Comparison of ENCODE assay signal across 16 mouse cellular contexts in genomic region chr15:69591219-69592006, GRCm38 (mm10).
DNase-seq lines count a peak whose midpoint lies in the region; ATAC-seq lines count a peak whose summit lies in the region.
"Had no signal": no experiment of that assay in that cellular context is flagged by ENCODE, and none has a peak within 500 bp of the region (broad histone marks: within the 10 kb centered on the region; RNA-seq: fewer than 3 reads in every experiment).

No protein-coding gene starts in this region.

- ATAC-seq in hindbrain, embryonic 11.5 days (ENCODE audit: low FRiP score) = peak; percentile 87
- ATAC-seq in midbrain, embryonic 13.5 days = peak; percentile 86
- ATAC-seq in liver, embryonic 11.5 days (replicated peaks; ENCODE audit: low FRiP score) = no peak
- ATAC-seq: activated CD4-positive, CD25-positive, alpha-beta regulatory T cell, adult 4 months had no signal

- 33% methylated on average over 4 of the region's 4 CpGs for WGBS in embryonic facial prominence, embryonic 10.5 days
- WGBS in hindbrain, embryonic 11.5 days = 25% methylated on average over 4 of the region's 4 CpGs
- 7% methylated on average over 4 of the region's 4 CpGs for WGBS in midbrain, embryonic 13.5 days
- WGBS in liver, embryonic 11.5 days = 67% methylated on average over 4 of the region's 4 CpGs

- no peaks in the 10 kb centered on the region for H3K36me3 ChIP-seq in embryonic facial prominence, embryonic 10.5 days (replicated peaks)
- H3K36me3 ChIP-seq in hindbrain, embryonic 11.5 days (ENCODE audit: control insufficient read depth, insufficient read depth, low read length) = no peaks in the 10 kb centered on the region
- no peaks in the 10 kb centered on the region for H3K36me3 ChIP-seq in midbrain, embryonic 13.5 days
- H3K36me3 ChIP-seq in liver, embryonic 11.5 days (ENCODE audit: control insufficient read depth, insufficient read depth, low read length) = no peaks in the 10 kb centered on the region
- H3K36me3 ChIP-seq: G1E; limb, embryonic 15.5 days; lung, embryonic 15.5 days; neural tube, embryonic 12.5 days had no signal

- 0 out of 2 replicates have a peak, but pooled peaks cover 5% of the 10 kb centered on the region for H3K4me1 ChIP-seq in embryonic facial prominence, embryonic 10.5 days
- no peaks in the 10 kb centered on the region for H3K4me1 ChIP-seq in hindbrain, embryonic 11.5 days (replicated peaks; ENCODE audit: control insufficient read depth, insufficient read depth, low read length)
- H3K4me1 ChIP-seq in midbrain, embryonic 13.5 days (replicated peaks) = peaks cover 16% of the 10 kb centered on the region
- no peaks in the 10 kb centered on the region for H3K4me1 ChIP-seq in liver, embryonic 11.5 days (replicated peaks; ENCODE audit: control insufficient read depth, insufficient read depth, low read length)
- H3K4me1 ChIP-seq: limb, embryonic 15.5 days; lung, embryonic 15.5 days; neural tube, embryonic 12.5 days had no signal

- H3K9ac ChIP-seq in hindbrain, embryonic 11.5 days (ENCODE audit: low read depth, low read length) = no peak overlapping the region
- no peak overlapping the region for H3K9ac ChIP-seq in midbrain, embryonic 13.5 days (replicated peaks)
- H3K9ac ChIP-seq in liver, embryonic 11.5 days (ENCODE audit: low read depth, low read length) = no peak overlapping the region
- H3K9ac ChIP-seq: limb, embryonic 15.5 days; lung, embryonic 15.5 days; neural tube, embryonic 12.5 days had no signal

- H3K9me3 ChIP-seq in embryonic facial prominence, embryonic 10.5 days = no peaks in the 10 kb centered on the region
- no peaks in the 10 kb centered on the region for H3K9me3 ChIP-seq in hindbrain, embryonic 11.5 days (ENCODE audit: control insufficient read depth, low read length)
- no peaks in the 10 kb centered on the region for H3K9me3 ChIP-seq in midbrain, embryonic 13.5 days
- no peaks in the 10 kb centered on the region for H3K9me3 ChIP-seq in liver, embryonic 11.5 days (ENCODE audit: control insufficient read depth, low read length)
- H3K9me3 ChIP-seq: G1E; limb, embryonic 15.5 days; lung, embryonic 15.5 days; neural tube, embryonic 12.5 days had no signal

- H3K27me3 ChIP-seq in embryonic facial prominence, embryonic 10.5 days (replicated peaks; ENCODE audit: low read depth, poor library complexity, severe bottlenecking) = no peaks in the 10 kb centered on the region
- no peaks in the 10 kb centered on the region for H3K27me3 ChIP-seq in hindbrain, embryonic 11.5 days (ENCODE audit: control insufficient read depth, insufficient read depth, low read length)
- H3K27me3 ChIP-seq in midbrain, embryonic 13.5 days = no peaks in the 10 kb centered on the region
- no peaks in the 10 kb centered on the region for H3K27me3 ChIP-seq in liver, embryonic 11.5 days (replicated peaks; ENCODE audit: control insufficient read depth, insufficient read depth, low read length)
- H3K27me3 ChIP-seq: limb, embryonic 15.5 days; lung, embryonic 15.5 days; neural tube, embryonic 12.5 days had no signal

- H3K27ac ChIP-seq in embryonic facial prominence, embryonic 10.5 days (replicated peaks) = 0 out of 2 replicates have a peak overlapping the region, but pooled peaks have one; percentile 14
- no peak overlapping the region; the same call in 1 of the 2 replicates for H3K27ac ChIP-seq in hindbrain, embryonic 11.5 days (ENCODE audit: low read depth, low read length)
- H3K27ac ChIP-seq in midbrain, embryonic 13.5 days = no peak overlapping the region
- no peak overlapping the region for H3K27ac ChIP-seq in liver, embryonic 11.5 days (ENCODE audit: low read depth, low read length)
- H3K27ac ChIP-seq: kidney, postnatal 0 days; limb, embryonic 15.5 days; lung, embryonic 15.5 days; neural tube, embryonic 12.5 days had no signal

- no peak overlapping the region for H3K4me2 ChIP-seq in hindbrain, embryonic 11.5 days (replicated peaks; ENCODE audit: low read depth, low read length)
- H3K4me2 ChIP-seq in midbrain, embryonic 13.5 days (replicated peaks) = no peak overlapping the region
- H3K4me2 ChIP-seq in liver, embryonic 11.5 days = no peak overlapping the region
- H3K4me2 ChIP-seq: heart, embryonic 11.5 days; limb, embryonic 15.5 days; lung, embryonic 15.5 days; neural tube, embryonic 12.5 days had no signal

- DNase-seq in R1 (ENCODE audit: low read depth, low spot score) = peak; percentile 1
- DNase-seq in embryonic facial prominence, embryonic 10.5 days (ENCODE audit: low spot score) = no peak
- DNase-seq in hindbrain, embryonic 11.5 days (ENCODE audit: low spot score) = peak; percentile 13
- no peak for DNase-seq in gastrocnemius, adult 18-20 months (ENCODE audit: low spot score)
- no peak for DNase-seq in kidney, adult 11 months
- no peak for DNase-seq in liver, embryonic 11.5 days (ENCODE audit: low spot score)
- DNase-seq: cerebellum, adult 8-10 months; gastrocnemius, postnatal 10 days had no signal

- H3K4me3 ChIP-seq in embryonic facial prominence, embryonic 10.5 days = no peak overlapping the region
- no peak overlapping the region for H3K4me3 ChIP-seq in hindbrain, embryonic 11.5 days (ENCODE audit: low read depth, low read length)
- no peak overlapping the region for H3K4me3 ChIP-seq in midbrain, embryonic 13.5 days (replicated peaks)
- H3K4me3 ChIP-seq in liver, embryonic 11.5 days (ENCODE audit: low read depth, low read length) = no peak overlapping the region
- H3K4me3 ChIP-seq: limb, embryonic 15.5 days; lung, embryonic 15.5 days; neural tube, embryonic 12.5 days had no signal

Comparison
In these comparisons a context has a peak if more than half of its experiments do, and no peak if none do; other contexts are left out.
1. DNase-seq: peak in R1 (single experiment) and hindbrain, embryonic 11.5 days (single experiment); none in embryonic facial prominence, embryonic 10.5 days (single experiment), gastrocnemius, adult 18-20 months (single experiment), kidney, adult 11 months (single experiment) and liver, embryonic 11.5 days (single experiment).